Mouse (Mus musculus) testis, postnatal 10 days (tissue): ENCODE measurements at regions not wholly inside any gene's neighbourhood (a gene's known extent, or its start where the extent isn't known, plus 50 kb on each side); places are given as distances from the start of the nearest gene placed in this dataset.
"Not testable (repeated sequence)": the region's sequence is repeated elsewhere in the genome, so short reads cannot be mapped to it uniquely, and the experiment has no call there.

ENCODE experiments used
- DNase-seq: peaks from one replicate; pipeline ENCODE4 v3.0.0; 2021; ENCODE audit warnings: low spot score

DNA sequence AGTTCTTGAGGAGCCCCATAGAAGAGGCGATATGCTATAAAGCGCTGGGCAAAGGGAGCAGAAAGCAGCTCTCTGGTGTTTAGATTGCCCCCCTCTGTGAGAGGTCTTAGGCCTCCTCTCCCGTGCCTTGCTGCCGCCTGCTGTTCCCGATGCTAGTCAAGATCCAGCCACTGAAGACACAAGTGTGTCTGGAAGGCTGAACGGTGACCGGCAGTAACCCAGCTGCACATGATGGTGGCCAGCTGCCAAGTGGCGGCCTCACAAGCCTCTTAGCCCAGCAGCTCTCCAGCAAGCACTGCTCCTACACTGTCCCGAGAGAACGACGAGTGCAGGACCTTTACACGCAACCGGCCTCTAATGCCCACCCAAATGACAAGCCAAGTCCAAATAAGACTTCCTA is 104.1 kb upstream of the Abca1 start:
- DNase-seq = peak; percentile 93

DNA sequence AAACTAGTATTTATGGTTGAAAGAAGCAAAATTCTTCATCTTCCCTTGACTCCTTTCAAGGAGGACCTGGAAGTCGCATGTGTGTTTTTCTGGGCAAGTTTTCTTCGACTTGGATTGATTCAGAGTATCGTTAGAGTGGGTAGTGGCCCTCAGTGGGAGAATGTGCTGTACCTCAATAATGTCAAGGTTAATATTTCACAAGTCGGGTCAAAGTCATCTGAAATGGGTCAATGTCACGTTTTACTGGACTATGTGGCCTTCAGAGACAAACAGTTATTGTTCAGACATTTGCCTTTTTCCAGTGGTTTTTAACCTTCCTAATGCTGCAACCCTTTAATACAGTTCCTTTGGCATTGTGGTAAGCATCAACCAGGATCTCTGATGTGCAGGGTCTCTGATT is 102.8 kb upstream of the Abca1 start:
- no peak for DNase-seq

DNA sequence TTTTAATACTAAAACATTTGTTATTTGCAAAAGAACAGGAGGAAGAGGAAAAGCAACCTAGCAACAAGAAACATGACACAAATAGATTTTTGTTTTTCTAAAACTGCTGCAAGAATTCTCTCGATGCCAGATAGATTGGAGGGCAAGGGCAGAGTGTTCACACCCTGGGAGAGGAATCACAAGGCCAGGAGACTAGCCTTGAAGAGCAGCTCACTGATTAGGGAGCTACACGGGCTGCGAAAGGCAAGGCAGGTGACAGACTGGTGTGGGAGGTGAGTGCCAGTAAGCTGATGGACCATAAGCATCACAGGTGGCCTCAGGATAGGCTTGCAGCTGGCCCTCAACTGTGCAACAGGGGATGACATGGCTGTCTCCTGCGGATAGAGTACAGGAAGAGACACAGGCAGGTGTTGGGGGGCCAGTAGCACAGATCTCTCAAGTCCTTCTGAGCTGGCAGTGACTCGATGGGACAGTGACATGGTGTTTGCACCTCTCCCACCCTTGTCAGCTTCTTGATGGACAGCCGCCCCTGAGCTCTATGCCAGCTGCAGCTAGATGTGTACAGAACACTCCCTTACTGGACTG is 102.0 kb upstream of the Abca1 start:
- no peak for DNase-seq

DNA sequence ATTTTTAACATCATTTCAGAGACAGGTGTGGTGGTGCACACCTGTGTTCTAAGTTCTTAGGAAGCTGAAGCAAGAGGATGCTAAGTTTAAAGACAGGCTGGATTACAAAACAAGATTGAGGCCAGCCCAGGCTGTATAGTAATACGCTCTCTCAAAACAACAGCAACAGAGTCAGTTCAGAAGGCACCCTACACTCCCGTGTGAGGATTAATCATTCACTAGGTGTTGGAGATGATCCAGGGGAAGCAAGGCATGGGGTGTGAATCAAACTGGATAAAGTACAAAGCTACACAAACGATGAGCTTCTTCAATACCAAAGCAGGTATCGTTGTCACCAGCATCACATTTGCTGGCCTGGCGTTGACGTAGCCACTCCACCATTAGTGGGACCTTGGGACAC is 99.3 kb upstream of the Abca1 start:
- DNase-seq = no peak

DNA sequence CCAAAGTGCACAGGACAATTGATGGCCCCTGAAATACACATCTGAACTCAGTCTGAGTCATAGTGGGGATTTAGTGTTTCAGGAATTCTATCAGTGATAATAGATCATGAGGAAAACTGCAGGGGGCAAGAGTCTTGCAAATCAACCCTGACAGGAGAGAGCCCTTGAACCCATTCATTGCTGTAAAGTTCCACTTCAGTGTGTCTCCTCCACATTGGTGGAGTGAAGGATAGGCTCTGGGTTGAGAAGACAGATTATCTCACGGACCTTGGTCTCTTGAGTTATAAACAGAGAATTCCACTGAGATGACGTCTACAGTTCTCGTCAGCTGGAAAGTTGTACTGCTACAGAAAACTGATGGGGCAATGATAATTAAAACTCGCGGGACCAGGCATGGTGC is 97.3 kb upstream of the Abca1 start:
- no peak for DNase-seq

DNA sequence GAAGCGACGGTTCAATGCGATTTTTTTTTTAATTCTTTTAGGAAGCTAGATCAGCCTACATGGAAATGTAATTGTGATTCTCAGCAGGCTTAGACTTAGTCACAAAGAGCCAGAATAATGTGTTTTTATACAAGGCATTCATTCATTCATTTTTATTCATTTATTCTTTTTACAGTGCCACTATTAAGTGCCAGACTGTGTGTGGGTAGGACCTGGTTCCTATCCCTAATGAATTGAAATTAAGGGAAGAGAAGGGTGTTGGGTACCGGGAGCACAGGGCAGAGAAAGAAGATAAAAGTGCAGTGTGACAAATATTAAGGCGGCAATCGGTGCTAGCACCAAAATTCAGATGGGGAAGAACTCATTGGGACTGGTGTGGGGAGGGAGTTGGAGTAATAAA is 94.8 kb upstream of the Abca1 start:
- no peak for DNase-seq

DNA sequence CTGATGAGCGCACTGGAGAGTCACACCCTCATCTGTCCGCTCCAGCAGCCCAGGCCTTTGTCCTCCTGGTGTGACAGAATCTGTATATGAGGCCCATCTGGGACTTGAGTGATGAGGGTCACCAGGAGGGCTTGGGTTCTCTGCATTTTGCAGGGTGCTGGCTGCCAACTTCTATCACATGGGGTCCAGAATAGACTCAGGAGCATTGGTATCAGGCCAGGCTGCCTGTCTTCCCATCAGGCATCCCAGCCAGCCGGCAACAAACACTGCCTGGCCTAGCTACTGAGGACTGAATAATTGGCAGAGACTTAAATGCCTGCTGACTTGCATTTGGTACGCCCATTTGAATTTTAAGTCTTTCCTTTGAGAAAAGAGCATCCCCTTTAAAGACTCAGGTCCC is 94.0 kb upstream of the Abca1 start:
- DNase-seq = no peak

DNA sequence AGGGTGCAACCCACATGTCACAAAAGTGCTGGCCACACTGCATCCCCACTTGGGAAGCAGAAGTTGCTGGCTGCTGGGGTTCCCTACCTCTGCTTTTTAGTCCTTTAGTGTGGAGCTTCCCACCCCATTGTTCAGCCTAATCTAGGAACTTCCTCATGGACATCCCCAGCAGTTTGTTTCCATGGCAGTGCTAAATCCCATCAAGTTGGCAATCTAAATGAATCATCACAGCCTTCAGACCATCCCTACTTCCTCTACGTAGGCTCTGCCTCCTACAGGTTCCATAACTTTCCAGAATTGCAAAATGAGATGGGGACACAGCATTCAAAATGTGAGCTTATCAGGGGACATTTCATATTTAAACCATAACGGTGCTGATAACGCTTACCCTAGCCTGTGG is 90.6 kb upstream of the Abca1 start:
- no peak for DNase-seq

DNA sequence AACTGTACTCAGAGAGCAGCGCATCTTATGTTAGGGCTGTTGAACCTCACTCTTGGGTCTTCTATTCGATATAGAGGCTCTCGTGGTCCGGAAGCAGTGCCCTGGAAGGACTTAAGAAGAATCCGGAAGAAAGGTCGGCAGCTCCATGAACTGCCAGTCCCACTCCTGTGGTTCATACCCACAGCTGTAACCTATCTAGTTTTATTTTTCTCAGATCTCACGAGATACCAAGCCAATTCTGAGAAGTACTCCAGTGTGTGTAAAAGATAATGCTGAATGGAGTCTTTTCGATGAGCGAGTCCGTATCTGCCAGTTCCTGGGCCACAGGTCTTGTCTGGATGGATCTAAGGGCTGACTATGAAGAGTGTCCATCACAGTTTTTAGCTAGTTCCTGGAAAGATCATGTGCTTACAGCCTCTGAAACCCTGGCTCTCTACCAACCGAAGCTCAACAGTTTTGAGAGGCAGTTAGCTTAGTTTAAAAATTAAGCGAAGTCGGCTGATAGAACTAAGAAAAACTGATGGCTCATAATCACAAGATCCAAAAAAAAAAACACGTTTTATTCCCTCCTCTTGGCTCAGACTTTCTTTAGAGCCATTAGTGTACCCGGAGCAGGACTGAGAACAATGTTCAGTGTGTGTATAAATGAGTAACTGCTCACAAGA is 86.5 kb upstream of the Abca1 start:
- no peak for DNase-seq

DNA sequence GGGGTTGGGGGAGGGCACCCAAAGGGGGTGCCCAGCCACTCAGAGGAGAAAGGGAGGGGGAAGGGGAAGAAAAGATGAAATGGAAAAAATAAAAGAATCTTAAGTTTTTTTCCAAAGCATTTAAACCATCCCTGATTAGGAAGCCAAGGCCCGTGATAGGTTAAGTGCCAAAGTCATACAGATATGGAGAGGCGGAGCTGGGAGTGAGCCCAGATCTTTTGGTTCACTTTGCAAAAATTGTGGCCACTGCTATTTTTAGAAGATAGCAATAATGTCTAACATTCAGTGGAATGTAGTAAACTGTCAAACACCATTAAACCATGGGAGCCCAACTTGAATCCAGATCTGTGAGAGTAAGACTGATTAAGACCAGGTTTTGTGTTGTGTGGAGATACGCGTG is 85.9 kb upstream of the Abca1 start:
- no peak for DNase-seq

DNA sequence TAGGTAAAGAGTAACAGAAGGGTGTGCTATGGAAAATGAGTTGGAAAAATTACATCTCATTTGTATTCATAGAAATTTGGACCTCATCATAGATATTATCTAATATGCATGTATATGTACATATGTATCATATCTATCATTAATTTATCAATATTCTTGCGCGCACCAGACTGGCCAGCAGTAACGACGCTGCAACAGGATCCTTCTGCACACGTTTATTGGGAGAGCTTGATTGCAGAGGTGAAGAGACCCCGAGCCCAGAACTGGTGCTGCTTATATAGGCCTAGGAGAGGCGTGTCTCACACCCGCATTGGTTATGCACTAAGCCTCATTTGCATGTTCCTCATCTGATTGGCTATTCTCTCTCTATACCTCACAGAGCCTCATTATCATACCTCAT is 83.8 kb upstream of the Abca1 start:
- DNase-seq = not testable (repeated sequence)

DNA sequence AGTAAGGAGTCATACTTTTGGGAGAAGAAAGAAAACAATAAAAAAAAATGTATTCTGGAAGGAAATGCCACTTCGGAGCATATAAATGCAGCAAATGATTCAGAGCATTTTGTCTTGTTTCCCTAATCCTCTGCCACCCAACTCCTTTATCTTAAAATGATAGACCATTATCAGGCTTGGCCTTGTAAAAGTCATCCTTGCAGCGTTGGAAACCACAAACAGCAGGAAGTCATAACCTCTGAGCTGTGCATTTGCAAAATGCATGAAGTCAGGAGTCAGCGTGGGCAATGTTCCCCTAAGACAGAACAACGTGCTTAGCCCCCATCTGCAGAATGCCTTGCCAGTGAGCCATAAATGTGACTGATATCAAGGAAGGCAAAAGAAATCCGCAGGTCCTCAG is 80.2 kb upstream of the Abca1 start:
- DNase-seq = no peak

DNA sequence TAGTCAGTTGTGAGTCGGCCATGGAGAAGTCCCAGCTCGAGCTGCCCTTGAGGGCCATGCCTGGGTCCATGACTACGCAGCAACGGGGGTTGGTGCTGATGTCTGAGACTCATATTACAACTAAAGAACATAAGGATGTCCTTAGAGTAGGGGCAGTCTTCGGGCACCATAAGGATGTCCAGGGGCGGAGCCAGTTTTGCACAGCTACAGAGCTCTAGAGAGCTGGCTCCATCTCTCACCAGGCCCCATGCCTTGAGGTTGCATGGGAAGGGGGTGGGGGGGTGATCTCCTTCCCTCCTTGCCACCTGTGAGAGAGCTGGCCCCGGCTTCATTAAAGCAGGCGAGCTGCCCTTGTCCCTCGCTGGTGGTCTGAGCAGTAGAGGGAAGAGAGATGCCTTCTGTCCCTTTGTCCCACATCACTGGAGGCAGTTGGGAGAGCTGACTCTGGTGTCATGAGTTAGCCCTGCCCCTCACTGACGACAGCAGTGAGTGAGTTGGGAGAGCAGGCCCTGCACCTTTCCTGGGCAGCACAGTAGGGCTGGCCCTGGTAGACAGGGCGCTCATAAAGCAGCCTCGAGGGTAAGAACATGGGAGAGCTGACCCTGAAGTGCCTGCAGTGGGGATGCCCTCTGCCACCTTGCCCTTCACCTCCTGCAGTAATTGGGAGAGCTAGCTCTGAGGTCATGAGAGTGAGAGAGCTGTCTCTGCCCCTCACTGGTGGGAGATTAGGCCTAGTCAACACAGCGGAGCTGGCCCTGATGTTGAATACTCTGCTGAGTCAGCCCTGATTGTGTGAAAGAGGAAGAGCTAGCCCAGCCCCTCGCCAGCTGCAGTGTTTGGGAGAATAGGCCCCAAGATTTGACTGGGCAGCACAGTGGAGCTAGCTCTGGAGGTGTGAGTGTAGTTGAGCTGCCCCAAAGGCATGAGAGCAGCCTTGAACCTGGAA is 78.9 kb upstream of the Abca1 start:
- DNase-seq = no peak

DNA sequence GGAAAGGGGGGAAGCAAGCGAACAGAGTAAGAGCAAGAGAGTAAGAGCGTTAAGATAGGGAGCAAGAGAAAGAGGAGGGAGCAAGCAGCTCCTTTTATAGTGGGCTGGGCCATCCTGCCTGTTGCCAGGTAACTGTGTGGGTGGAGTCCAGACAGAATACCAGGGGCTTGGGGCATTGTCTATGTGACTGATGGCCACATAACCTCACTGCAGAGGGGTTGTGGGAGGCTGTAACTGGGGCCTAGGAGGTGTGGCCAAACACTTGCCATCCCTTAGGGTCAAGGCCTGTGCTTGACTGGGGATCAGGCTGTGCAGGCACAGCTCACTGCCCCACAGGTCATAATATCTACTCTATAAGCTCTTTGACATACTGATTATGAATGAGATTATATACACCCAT is 76.2 kb upstream of the Abca1 start:
- DNase-seq = no peak

DNA sequence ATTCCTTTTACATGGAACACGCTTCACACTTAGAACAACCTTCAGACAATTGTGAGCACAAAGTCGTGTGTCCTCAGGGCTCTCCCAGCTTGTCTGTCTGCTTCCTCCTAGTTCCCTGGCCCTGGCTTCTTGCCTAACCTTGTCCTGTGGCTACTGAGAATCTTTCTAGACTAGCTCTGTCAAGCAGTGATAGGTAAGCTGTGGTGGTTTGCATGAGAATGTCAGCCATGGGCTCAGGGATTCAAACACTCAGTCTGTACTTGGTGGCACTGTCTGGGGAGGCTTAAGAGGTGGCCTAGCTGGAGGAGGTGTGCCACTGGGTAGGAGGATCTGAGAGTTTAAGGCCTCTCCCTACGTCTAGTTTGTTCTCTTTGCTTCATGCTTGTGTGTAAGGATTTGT is 72.7 kb upstream of the Abca1 start:
- no peak for DNase-seq

DNA sequence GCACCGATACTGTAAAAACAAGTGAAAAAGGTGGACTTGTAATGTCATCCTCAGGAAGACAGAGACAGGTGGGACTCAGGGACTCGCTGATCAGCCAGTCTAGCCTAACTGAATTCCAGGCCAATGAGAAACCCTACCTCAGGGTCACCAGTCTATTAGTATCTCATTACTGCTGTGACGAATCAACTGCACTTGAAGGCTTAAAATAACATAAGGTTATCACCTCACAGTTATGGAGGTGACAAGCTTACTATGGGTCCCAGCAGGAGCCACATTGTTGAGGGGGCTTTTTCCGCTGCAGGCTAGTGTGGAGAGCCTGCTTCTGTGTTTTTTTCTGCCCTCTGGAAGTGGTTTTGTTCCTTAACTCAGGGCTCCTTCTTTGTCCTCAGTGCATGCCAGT is 72.2 kb upstream of the Abca1 start:
- DNase-seq = no peak

DNA sequence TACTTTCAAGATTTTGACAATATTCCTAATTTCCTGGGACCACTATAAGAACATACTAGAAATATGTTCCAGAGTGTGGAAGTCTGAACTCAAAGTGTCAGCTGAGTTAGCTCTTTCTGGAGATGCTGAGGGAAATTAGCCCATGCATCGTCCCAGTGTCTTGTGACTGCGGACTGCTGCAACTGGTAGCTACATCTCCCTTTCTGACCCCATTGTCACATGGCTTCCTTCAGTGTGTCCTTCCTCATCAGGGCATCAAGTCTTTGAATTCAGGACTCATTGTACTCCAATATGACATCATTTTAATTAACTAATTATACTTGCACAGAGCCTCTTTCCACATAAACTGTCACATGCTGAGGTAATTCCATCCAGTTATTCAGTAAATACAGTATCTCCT is 71.4 kb upstream of the Abca1 start:
- no peak for DNase-seq

DNA sequence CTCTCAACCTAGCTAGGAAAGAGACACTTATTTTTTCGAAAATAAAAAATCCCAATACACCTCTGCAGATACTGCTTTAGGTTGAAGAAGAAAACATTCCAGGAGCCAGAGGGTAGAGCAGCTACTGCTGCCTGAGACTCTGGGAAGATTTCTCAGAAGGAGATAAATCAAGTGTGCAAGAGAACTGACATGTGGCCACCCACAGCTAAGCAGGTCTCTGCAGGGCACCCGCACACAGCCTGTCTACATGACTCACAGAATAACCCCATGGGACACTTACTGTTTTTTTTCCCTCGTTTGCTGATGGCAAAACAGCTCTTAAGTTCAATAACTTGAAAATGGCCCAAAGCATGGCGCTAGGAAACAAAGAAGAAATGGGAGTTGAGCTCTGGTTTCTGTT is 68.7 kb upstream of the Abca1 start:
- DNase-seq = no peak

DNA sequence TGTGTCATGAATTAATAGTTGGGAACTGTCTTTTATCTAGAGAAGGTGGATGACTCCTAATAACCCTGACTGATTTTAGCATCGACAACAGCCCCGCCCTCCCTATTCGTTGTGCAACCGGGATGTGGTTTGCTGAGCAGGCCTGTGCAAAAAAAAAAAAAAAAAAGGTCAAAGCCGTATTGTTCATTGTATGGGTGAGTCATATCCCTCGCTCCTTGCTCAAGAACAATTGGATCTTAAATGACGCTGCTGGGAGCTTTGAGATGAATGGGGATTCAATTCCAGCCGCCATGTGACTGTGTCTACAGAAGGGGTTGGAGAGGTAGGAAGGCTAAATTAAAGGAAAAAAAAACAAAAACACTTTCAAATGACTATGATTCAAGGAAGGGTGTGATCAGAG is 68.1 kb upstream of the Abca1 start:
- no peak for DNase-seq

DNA sequence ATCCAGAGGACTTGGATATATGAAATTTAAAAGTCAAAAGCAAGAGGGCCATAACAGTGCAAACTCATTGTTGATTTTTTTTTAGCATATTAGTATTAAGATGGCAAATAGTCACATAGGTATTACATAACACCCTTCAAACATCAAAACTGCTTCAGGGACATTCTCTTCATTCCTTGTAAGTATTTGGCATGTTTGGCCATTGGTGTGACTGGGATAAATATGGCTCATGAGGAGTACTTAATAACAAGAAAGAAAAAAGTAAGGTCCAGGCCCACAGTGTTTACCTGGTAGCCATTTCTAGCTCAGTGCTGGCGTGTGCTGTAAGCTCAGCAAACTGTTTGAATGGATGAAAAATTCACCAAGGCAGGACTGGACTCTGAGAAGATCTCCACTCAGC is 67.4 kb upstream of the Abca1 start:
- DNase-seq = no peak

DNA sequence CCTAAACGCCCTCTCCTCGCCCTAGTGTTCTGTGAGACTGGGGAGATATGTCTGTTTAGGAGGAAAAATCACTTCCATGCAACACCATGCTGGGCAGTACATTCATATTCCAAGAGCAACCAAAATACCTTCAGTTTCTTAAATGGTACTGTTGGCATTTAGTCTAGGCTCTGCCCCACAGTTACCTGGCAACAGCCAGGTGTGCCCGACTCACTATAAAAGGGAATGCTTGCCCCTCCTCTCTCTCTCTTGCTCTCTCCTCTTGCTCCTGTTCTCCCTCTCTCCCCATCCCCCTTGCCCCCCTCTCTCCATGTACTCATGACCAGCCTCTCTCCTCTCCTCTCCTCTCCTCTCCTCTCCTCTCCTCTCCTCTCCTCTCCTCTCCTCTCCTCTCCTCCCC is 66.7 kb upstream of the Abca1 start:
- no peak for DNase-seq

DNA sequence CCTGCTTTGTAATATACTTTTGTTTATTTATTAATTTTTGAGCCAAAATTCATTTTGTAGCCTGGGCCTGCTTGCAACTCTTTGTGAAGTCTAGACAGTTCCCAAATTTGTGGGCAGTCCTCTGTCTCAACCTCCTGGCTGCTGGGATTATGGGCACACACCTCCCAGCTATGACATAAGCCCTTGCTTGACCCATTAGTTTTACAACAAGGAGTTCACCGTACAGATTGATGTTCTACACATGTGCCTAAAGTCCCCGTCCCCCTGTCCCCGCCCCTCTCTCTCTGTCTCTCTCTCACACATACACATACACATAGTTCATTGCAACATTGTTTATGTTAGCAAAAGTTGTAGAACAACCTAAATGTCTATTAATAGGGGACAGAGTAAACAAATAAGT is 63.7 kb upstream of the Abca1 start:
- no peak for DNase-seq

DNA sequence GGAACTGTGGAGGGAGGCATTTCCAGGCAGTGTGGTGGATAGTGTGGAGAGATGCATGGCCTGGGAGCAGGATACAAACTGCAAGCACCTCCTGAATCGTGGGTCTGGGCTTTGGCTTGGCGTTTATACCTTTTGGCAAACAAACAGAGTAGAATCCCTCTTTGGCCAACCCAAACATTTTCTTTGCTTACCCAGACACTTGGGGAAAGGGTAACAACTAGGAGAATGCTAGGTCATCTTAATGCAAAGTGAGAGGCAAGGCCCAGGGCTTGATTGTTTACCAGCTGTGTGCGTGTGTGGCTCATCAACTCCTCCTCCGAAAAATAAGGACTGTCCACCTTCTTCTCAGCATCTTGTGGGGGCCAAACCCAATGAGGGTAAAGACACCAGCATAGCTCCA is 61.1 kb upstream of the Abca1 start:
- DNase-seq = no peak
